In genomic region chrX:140558176-140558844, GRCm38 (mm10) we compare ENCODE assay signal across 9 mouse cellular contexts. TPM values are rescaled to one million over a fixed set of nuclear protein-coding genes. Genes with fewer than 3 reads are reported as not detected.
A peak's percentile ranks its signal among the peaks of the same experiment; 100 is the strongest.
DNase-seq lines count a peak whose midpoint lies in the region.
"Had no signal": no experiment of that assay in that cellular context is flagged by ENCODE, and none has a peak within 500 bp of the region (broad histone marks: within the 10 kb centered on the region; RNA-seq: fewer than 3 reads in every experiment).

No protein-coding gene starts in this region.

- intact Hi-C loops in heart, postnatal 10 days (cut with DNase I) = no loop called here

- peak; percentile 21 to 45 for DNase-seq in cerebellum, postnatal 25 days
- DNase-seq in cerebellum, adult 9-10 months = no peak
- DNase-seq in adrenal gland, postnatal 25 days = peak; percentile 71
- DNase-seq in heart, postnatal 10 days = peak; percentile 82
- DNase-seq in lung, postnatal 25 days (ENCODE audit: low spot score) = peak; percentile 78
- DNase-seq in right cerebral cortex, adult 2 months (ENCODE audit: low spot score in 2 of 2) = no peak
- DNase-seq in spleen, postnatal 10 days (ENCODE audit: low spot score in 2 of 2) = no peak
- DNase-seq in embryo, embryonic 10.5 days (ENCODE audit: low spot score) = no peak
- DNase-seq: liver, embryonic 13.5 days had no signal

RNA-seq across cellular contexts. Expression of gene Tsc22d3, which starts 42.1 kb away (rescaled TPM):
- 106 and 116 TPM in 2 replicates for total RNA-seq in adrenal gland, postnatal 25 days (2021)
- total RNA-seq in heart, postnatal 10 days (2021) = 100 to 1,000 TPM; 138 to 195 TPM

Comparison
In these comparisons a context has a peak if more than half of its experiments do, and no peak if none do; other contexts are left out.
1. DNase-seq: peak in cerebellum, postnatal 25 days (2 of 2), adrenal gland, postnatal 25 days (single experiment), heart, postnatal 10 days (2 of 2) and lung, postnatal 25 days (single experiment); none in cerebellum, adult 9-10 months (single experiment), right cerebral cortex, adult 2 months (0 of 2), spleen, postnatal 10 days (0 of 2) and embryo, embryonic 10.5 days (single experiment).